Mouse (Mus musculus) v-Abl transformed pro-B cells (cell line): ENCODE results near the gene Ace2.

Experiments used
- in situ Hi-C, 2 experiments: fragments of 400-800 bp; cut with MboI; formaldehyde crosslinking; loops; one replicate each; pipeline ENCODE4 v1.15.1; 2025; ENCODE audit not compliant: unreplicated experiment in 2 of 2

The Ace2 gene

DNA sequence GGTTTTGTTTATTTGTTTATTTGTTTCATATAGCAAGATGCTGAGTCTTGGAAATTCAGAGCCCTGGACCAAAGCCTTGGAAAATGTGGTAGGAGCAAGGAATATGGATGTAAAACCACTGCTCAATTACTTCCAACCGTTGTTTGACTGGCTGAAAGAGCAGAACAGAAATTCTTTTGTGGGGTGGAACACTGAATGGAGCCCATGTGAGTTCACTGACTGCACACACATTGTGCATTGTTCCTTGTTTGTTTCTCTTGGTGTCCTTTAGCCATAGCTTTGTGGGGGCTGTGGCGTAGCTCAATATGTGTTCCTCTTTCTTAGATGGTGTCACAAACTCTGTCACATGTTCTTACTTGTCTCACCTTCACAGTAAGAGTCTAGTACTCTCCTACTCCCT lies 36.6 kb downstream of the Ace2 start:
- in situ Hi-C loops = loop anchor here in 1 of 2 experiments (25.0 kb wide), 2 partner anchors 1263 to 1987 kb away; partner anchors contain the start of genes Ctps2 and Gemin8

DNA sequence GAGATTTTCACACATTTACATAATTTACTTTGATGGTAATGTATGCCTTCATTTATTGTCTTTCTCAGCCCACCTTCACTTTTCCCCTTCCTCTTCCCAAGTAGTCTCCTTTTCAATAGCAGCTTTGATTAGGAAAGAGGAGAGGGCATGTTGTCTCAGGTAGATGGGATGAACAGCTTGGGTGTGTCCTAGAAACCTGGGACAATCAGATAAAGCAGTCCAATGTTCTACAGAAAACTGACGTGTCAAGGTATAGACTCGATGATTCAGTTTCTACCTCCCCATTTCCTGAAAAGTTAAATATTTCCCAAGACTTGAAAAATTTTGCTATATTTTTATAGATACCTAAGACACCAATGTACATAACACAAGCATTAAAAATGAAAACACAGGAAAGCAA lies 39.7 kb downstream of the Ace2 start:
- in situ Hi-C loops = loop anchor here in 1 of 2 experiments (25.0 kb wide), 2 partner anchors 1267 to 1983 kb away; partner anchors contain the start of genes Ctps2 and Gemin8

DNA sequence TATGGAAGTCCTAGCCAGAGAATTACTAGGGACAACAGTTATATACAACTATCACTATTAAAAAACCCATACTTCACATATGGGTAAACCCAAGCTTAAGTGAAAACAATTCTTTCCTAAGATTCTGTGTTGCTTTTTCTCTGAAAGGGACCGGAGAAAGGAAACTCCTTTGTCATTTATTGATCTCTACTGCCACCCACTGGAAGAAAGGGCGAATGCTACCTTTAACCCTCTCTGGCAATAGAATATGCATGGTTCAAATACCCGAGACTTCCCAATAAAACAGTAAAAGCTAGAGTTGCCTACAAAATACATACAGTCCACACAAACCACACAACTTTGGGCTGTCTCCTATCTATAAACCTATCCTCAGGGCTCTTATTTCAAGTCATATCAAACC lies 40.6 kb downstream of the Ace2 start:
- in situ Hi-C loops = loop anchor here (5.0 to 25.0 kb wide), 3 partner anchors 273 to 1983 kb away; partner anchors contain the start of genes Ctps2 (in 1 of the 2) and Gemin8 (in 1 of the 2)

DNA sequence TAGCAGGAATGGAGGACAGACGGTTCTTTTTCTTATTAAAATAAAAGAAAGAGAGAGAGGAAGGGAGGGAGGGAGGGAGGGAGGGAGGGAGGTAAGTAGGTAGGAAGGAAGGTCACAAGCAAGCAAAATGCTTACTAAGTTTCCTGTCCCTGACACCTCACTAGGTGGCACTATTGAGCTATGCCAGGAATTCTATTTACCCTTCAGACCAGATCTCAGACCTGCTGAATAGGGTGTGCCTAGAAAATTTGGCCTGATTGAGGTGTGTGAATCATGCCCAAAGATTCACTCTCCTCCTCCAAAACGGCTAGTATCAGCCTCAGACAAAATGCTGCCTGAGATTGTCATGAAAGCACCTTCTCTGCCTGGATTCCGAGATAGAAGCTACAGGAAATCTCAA lies 44.7 kb downstream of the Ace2 start:
- in situ Hi-C loops = loop anchor here (5.0 to 25.0 kb wide), 3 partner anchors 268 to 1978 kb away; partner anchors contain the start of genes Ctps2 (in 1 of the 2) and Gemin8 (in 1 of the 2)

DNA sequence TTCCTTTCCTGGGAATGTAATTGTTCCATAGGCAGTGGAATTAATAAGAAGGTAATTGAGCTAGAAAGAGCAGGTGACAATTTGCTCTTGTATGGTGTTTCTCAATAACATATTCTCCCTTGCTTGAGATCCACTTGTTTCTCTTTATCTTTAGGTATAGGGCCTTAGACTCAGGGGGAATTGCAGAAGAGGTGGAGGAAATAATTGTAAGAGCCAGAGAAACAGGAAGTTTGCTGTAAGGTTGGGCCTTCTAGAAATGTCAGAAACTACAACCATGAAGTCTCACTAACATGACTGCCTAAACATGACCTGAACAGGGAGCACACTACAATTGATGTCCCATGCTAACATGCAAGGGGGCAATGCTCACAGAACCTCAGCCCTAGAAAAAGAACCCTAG lies 50.7 kb downstream of the Ace2 start:
- in situ Hi-C loops = loop anchor here in 1 of 2 experiments (5.0 to 25.0 kb wide), 4 partner anchors 202 to 1972 kb away; partner anchors contain the start of genes Ctps2 and Gemin8

DNA sequence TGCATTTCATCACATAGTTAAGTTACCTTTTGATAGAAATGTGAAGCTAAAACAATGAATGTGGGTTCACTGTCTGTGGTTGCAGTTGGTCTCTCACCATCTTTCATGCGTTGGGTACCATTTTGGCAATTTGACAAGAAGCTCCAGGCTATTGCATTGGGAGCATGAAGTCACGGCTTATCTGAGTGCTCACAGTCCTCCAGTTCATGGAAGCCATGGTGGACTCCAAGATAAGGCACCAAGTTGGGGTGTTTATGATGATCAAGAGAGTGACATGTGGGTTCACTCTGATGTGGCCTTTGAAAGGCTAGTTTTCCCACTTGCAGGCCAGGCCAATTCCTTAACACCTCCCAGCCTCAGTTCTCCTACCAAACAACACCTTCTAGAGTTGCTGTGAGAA lies 58.5 kb downstream of the Ace2 start:
- in situ Hi-C loops = loop anchor here in 1 of 2 experiments (25.0 kb wide), 2 partner anchors 1285 to 1965 kb away; partner anchors contain the start of genes Ctps2 and Gemin8

DNA sequence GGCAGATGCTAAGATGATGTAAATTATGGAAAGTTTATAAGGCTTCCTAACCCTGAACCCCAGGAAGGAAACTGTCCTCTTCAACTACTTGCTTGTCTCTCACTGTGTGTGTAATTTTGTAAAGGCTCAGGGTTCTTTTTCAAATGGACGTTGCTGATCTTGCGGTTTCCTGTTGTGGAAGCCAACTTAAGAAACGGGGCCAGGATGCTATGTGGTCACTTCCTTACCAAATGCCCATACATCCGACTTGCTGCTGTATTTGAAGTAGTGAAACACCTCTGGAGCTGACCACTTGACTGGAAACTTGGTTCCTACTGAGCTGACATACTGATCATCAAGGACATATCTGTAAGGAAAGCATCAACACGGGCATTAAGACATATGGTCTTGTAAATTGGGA lies 61.4 kb downstream of the Ace2 start:
- in situ Hi-C loops = no loop called here

DNA sequence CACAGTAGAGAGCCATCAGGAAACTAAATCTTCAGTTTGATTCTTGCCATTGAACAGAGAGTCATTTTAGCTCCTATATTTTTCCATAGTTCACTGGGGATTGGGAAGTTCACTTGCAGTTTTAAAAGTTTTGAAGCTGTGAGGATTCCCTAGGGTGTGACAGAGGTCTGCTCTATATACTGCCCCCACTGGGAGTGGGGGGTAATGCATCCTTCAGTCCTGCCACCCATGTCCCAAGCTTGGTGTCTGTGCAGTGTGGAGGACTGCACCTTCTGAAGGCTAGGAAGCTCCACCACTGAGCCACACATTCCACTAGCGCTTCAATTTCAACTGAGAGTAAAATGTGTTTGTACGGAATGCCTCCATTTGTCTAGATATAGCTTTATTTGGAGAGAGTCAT lies 82.9 kb downstream of the Ace2 start:
- in situ Hi-C loops = no loop called here

DNA sequence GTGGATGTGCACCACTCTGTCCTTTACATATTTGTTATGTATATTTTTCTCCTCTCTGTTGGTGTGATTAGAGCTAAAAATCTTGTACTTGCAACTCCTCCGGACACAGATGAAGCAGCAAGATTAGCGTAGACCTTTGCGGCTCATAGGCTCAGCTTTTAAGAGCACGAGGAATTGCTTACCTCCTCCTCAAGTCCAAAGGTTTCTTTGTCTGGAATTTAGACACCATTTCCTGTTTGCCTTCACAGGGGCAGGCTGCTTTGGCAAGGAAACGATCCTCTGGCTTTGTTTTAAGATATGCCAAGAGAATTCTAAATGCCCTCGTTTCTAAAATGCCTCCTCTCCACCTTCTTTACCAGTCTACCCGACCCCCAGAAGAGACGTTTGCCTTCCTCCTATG lies 94.2 kb downstream of the Ace2 start:
- in situ Hi-C loops = no loop called here
